Mouse (Mus musculus) neutrophil, adult 59 days (primary cell): ENCODE results near the gene Olfr551. TPM values are rescaled to one million over a fixed set of nuclear protein-coding genes. Genes with fewer than 3 reads are reported as not detected.

Source experiments
- total RNA-seq, 2 experiments: library from RNA; stranded (reverse); gene quantifications; 1 replicate in 1 of 2; 2 replicates in 1 of 2; pipeline ENCODE4 v1.2.4; 2023

Olfr551 gene
- total RNA-seq, result not detected

GRCm38 (mm10) chr7:102591786-102592185 lies at the start of gene Olfr551:
Gene Olfr551 (minus strand): TSS chr7:102591886.

GRCm38 (mm10) chr7:102638132-102638531 lies 46.4 kb upstream of the Olfr551 start, which contains the start of gene Olfr554:
Gene Olfr554 (plus strand): TSS chr7:102638432.

GRCm38 (mm10) chr7:102618118-102618517 lies 26.4 kb upstream of the Olfr551 start, which contains the start of gene Olfr553:
Gene Olfr553 (minus strand): TSS chr7:102618218.

GRCm38 (mm10) chr7:102597378-102598031 lies 5.8 kb upstream of the Olfr551 start, which contains the start of gene Olfr552:
Gene Olfr552 (plus strand): TSS chr7:102597770.

GRCm38 (mm10) chr7:102571142-102571541 lies 20.5 kb downstream of the Olfr551 start, which contains the start of gene Olfr550:
Gene Olfr550 (plus strand): TSS chr7:102571442.

GRCm38 (mm10) chr7:102564999-102565997 lies 26.4 kb downstream of the Olfr551 start, which contains the start of gene Trim21:
Gene Trim21 (minus strand): TSS chr7:102565486.

GRCm38 (mm10) chr7:102549570-102549969 lies 42.1 kb downstream of the Olfr551 start, which contains the start of gene Olfr549:
Gene Olfr549 (plus strand): TSS chr7:102549870.

GRCm38 (mm10) chr7:102540596-102540995 lies 51.1 kb downstream of the Olfr551 start, which contains the start of gene Olfr548-ps1:
Gene Olfr548-ps1 (plus strand): TSS chr7:102540896.

GRCm38 (mm10) chr7:102534449-102534848 lies 57.2 kb downstream of the Olfr551 start, which contains the start of gene Olfr547:
Gene Olfr547 (plus strand): TSS chr7:102534749.

Other genes with a start within 250 kb of the Olfr551 start
- 10 to 100 TPM; 83.6 to 90.3 TPM for gene Rrm1, start 150.2 kb downstream of the Olfr551 start, total RNA-seq
- gene Olfr543, start 110.2 kb downstream of the Olfr551 start, total RNA-seq, result not detected
- not detected for gene Olfr544, start 103.6 kb downstream of the Olfr551 start, total RNA-seq
- gene Olfr545, start 92.3 kb downstream of the Olfr551 start, total RNA-seq, result not detected
- gene Olfr547, start 57.1 kb downstream of the Olfr551 start, total RNA-seq, result not detected
- gene Olfr548-ps1, start 51.0 kb downstream of the Olfr551 start, total RNA-seq, result not detected
- gene Olfr549, start 42.0 kb downstream of the Olfr551 start, total RNA-seq, result not detected
- 10 to 100 TPM; 15.5 to 22.2 TPM for gene Trim21, start 26.4 kb downstream of the Olfr551 start, total RNA-seq
- not detected for gene Olfr550, start 20.4 kb downstream of the Olfr551 start, total RNA-seq
- not detected for gene Olfr552, start 5.9 kb upstream of the Olfr551 start, total RNA-seq
- not detected for gene Olfr553, start 26.3 kb upstream of the Olfr551 start, total RNA-seq
- gene Olfr554, start 46.5 kb upstream of the Olfr551 start, total RNA-seq, result not detected
- not detected for gene Olfr555, start 66.9 kb upstream of the Olfr551 start, total RNA-seq
- gene Olfr556, start 73.0 kb upstream of the Olfr551 start, total RNA-seq, result not detected
- 1 to 10 TPM; 1.9 TPM for gene Trim68, start 95.4 kb upstream of the Olfr551 start, total RNA-seq
- gene Olfr557, start 104.0 kb upstream of the Olfr551 start, total RNA-seq, result not detected
- not detected for gene Olfr558, start 110.3 kb upstream of the Olfr551 start, total RNA-seq
- not detected for gene Olfr33, start 127.2 kb upstream of the Olfr551 start, total RNA-seq
- gene Olfr559, start 135.6 kb upstream of the Olfr551 start, total RNA-seq, result not detected
- not detected for gene Olfr560, start 167.5 kb upstream of the Olfr551 start, total RNA-seq
- not detected for gene Olfr78, start 167.6 kb upstream of the Olfr551 start, total RNA-seq
- not detected for gene Olfr561, start 179.3 kb upstream of the Olfr551 start, total RNA-seq
- not detected for gene Olfr564, start 211.6 kb upstream of the Olfr551 start, total RNA-seq